Mouse (Mus musculus) heart, postnatal 0 days (tissue): ENCODE results near the gene Tnfrsf8.

Experiments used
- CTCF ChIP-seq: IDR thresholded peaks from 2 replicates; pipeline ENCODE4 v1.5.1; 2016; ENCODE audit warnings: antibody characterized with exemption, control low read depth, low read depth
- EP300 ChIP-seq: IDR thresholded peaks from 2 replicates; pipeline ENCODE4 v1.6.1; 2016; ENCODE audit warnings: antibody characterized with exemption, low read depth

DNA sequence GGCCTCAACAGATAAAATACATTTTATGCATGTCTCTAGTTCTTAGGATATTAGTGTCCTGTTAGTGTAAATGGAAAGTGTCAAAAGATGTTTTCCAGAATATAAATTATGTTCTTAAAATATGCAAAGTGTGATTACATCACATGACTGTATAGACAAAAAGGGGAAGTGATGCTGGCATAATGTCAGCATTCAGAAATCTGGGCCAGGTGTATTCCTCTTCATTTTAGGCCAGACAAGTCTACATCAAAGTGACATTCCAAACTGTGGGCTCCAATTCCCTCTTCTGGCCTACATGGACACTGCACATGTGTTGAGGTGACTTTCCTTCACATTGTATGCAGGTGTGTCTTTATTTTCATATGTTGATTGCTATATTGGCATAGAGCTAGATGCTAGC, 41.3 kb upstream of the Tnfrsf8 start:
- no peak for TF ChIP-seq CTCF
- TF ChIP-seq EP300, result no peak
